Mouse (Mus musculus): ENCODE results near the gene Vmn1r138.
"Not testable (repeated sequence)": the region's sequence is repeated elsewhere in the genome, so short reads cannot be mapped to it uniquely, and the experiment has no call there.

Vmn1r138 gene

DNA sequence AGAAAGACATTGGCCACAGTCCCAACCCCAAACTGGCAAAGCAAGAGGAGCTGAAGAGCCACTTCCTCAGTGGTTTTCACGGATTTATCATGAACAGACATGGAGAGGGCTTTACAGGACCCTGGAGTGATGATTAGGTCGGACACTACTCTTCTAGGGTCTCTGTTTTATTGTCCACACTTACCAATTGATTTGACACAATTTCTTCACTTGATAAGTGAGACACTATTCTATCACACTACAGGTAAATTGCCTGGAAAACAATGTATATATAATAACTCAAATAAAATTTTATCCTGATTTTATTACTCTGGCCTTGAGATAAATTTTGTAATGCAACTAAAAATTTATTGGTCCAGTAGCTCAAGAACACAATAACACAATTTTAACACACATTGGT is at the start of gene Vmn1r138:
Gene Vmn1r138 (minus strand): TSS at position 101 of the 400 bp plus-strand sequence.
- DNase-seq (ENCODE audit: low spot score), result not testable (repeated sequence)

DNA sequence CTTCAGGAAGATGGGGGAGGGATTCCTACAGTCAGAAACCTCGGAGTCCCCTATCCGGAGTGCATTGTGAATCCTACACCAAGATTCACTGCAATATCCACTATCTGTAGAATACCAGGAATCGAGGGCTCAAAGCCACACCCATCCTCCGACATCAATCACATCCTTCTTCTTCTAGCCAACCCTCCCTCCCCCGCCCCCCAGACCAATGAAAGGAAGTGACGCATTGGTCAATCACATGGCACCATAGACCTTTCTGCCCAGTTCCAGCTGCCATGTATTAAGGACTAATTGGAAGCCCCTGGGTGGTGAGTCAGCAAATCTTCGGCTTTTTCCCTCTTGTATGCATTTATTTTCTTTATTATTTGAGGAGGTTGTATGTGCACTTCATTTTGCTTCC is 40.1 kb upstream of the Vmn1r138 start, which contains the start of gene Vmn1r139:
Gene Vmn1r139 (plus strand): TSS at position 301 of the 400 bp plus-strand sequence.
- not testable (repeated sequence) for DNase-seq (ENCODE audit: low spot score)

DNA sequence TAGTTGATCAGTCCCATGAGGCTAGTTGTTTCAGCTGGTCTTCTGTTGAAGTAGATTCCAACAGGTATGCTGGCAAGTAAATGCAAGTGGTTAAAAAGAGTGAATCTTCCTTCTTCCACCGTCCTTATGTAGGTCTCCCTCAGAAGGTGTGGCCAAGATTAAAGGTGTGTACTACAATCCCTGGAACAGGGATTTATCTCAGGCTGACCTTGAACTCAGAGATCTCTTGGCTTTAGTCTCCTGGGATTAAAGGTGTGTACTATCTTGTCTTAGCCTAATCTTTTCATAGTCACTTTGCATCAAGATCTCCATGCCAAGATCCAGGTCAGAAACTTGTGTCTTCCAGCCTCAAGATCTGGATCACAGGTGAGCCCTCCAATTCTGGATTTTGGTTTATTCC is 27.5 kb upstream of the Vmn1r138 start, which contains the start of gene Gm6176:
Gene Gm6176 (minus strand): TSS at position 101 of the 400 bp plus-strand sequence.
- not testable (repeated sequence) for DNase-seq (ENCODE audit: low spot score)

DNA sequence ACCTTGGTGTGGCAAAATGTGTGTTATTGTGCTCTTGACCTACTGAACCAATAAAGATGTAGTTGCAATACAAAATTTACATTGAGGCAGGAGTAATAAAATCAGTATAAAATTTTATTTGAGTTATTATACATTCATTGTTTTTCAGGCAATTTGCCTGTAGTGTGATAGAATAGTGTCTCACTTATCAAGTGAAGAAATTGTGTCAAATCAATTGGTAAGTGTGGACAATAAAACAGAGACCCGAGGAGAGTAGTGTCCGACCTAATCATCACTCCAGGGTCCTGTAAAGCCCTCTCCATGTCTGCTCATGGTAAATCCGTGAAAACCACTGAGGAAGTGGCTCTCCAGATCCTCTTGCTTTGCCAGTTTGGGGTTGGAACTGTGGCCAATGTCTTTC is 34.4 kb downstream of the Vmn1r138 start, which contains the start of gene Vmn1r137:
Gene Vmn1r137 (plus strand): TSS at position 301 of the 400 bp plus-strand sequence.
- not testable (repeated sequence) for DNase-seq (ENCODE audit: low spot score)
